Mouse (Mus musculus): ENCODE measurements around the gene Sox5. TPM values are rescaled to one million over a fixed set of nuclear protein-coding genes. Genes with fewer than 3 reads are reported as not detected.

Sox5 gene
- polyA plus RNA-seq, 1 experiment from 2014 or later = 25.5 TPM

DNA sequence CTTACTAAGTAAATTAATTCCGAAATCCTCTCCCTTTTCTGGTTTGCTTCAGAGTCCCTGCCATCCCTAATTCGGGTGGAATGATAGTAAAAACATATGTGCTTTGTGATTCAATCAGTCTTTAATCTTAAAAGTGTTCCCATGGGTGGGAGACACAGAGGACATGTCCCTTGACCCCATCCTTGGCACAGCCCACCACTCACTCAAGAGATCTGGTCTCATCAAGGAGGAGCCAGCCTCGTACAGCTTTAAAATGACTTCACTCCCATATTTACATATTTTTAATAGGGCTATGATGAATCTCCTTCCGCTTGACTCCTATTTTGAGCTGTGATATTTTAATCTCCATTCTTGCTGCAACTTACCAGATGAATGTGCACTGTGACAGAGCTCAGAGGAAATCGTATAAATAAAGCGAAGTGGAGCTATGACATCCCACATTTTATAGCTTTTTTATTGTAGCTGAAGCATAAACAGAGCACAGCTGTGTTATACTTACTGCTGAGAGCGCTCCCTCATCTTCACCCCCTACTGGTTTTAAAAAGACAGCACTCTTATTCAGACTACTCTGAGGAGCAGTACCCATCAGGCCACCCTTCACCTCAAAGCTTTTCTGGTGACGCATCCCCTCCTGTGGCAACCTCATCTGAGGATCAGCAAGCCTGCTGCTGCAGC is 185.1 kb downstream of the Sox5 start:
- Histone ChIP-seq H3K27ac (no peak overlapping the region), H3K36me3 (no peaks in the 10 kb centered on the region), H3K27me3 (replicated peaks) (no peaks in the 10 kb centered on the region), H3K4me3 (replicated peaks) (no peak overlapping the region), H3K9me3 (no peaks in the 10 kb centered on the region), H3K4me1 (peaks cover 8% of the 10 kb centered on the region), H3K4me2 (0 out of 2 replicates have a peak overlapping the region, but pooled peaks have one; percentile 21), H3K9ac (no peak overlapping the region)
- peak; percentile 76; the same call in 1 of the 2 replicates for ATAC-seq (ENCODE audit: insufficient read depth, low FRiP score, low read depth)
- WGBS = 43% methylated on average over 8 of the region's 8 CpGs

DNA sequence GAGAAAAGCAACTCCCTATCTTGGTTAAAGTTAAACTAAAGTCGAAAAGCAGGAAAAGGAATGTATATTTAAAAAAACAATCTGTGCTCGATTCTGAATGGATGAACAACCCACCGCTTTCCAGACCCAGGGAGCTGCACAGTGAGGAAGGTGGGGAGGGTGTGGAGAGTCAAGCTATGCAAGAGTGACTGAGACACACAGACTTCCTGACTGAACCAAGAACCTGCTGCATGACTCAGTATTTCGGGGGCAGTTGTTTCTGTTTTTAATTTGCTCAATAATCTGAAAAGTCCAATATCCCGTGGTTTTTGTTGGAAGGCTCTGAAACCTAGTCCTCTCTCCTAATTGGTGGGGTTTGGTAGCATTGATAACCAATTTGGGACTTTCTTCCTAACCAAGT is 196.9 kb downstream of the Sox5 start:
- H3K4me2 ChIP-seq = no peak overlapping the region; the same call in 1 of the 2 replicates
- peak overlapping the region; percentile 5; the same call in 1 of the 2 replicates for H3K27ac ChIP-seq
- no peaks in the 10 kb centered on the region for H3K4me1 ChIP-seq
- WGBS = 34% methylated on average over 5 of the region's 5 CpGs
- H3K9ac ChIP-seq = no peak overlapping the region
- no peak overlapping the region for H3K4me3 ChIP-seq (replicated peaks)
- no peaks in the 10 kb centered on the region for H3K27me3 ChIP-seq (replicated peaks)
- ATAC-seq (ENCODE audit: insufficient read depth, low FRiP score, low read depth) = peak; percentile 66; the same call in 1 of the 2 replicates
- no peaks in the 10 kb centered on the region for H3K9me3 ChIP-seq
- no peaks in the 10 kb centered on the region for H3K36me3 ChIP-seq

DNA sequence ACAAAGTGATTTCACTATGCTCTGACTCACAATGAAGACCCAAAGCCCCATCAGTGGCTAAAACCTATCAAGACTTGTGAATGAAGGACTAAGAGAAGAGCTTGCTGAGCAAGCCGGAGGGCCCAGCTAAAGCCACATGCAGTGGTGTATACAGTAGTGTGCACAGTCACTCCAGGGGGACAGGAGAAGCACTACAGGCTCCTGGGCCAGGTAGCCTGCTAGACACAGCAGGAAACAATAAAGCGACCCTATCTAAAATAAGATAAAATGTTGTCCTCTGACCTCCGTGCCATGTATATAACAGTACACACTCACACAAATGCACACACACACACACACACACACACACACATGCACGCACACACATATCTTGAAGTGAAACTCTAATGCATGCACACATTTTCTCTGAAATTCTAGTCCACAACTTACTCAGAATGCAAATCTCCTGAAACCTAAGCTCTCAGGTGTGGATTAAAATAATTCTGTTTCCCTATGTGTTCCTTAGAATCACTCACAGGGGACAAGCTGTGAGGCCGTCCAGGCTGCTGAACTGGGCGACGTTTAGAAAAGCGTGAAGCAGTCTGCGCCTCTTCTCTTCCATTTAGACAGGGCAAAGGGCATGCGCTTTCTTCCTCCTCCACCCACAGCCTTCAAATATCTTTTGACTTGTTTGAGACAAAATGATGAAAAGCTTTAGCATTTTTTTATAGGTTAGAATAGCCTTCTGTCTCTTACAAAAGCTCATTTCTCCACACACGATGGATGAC is 197.5 kb downstream of the Sox5 start:
- Histone ChIP-seq H3K4me1 (no peaks in the 10 kb centered on the region), H3K27ac (peak overlapping the region; percentile 5; the same call in 1 of the 2 replicates), H3K9me3 (no peaks in the 10 kb centered on the region), H3K9ac (no peak overlapping the region), H3K4me2 (no peak overlapping the region; the same call in 1 of the 2 replicates), H3K36me3 (no peaks in the 10 kb centered on the region), H3K4me3 (replicated peaks) (no peak overlapping the region), H3K27me3 (replicated peaks) (no peaks in the 10 kb centered on the region)
- WGBS = 41% methylated on average over 11 of the region's 11 CpGs
- no peak; the same call in 1 of the 2 replicates for ATAC-seq (ENCODE audit: insufficient read depth, low FRiP score, low read depth)

DNA sequence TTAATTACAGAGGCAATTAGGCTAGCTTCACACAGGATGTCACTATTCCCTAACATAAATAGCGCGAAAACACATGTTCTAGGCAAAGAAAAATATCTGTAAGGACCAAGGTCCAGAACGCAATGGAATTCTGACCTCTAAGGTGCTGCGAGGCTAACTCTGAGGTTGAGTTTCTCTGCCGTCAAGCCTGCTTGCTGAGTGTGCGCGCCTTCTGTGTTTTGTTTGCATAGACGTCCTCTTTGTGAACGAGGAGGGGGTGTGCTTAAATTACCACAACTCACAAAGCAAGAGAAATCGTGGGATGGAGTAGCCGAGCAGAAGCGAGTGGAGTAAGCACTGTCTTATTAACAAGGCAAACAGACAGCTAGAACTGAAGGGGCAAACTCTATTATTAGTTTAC is 202.5 kb downstream of the Sox5 start:
- 38% methylated on average over 12 of the region's 12 CpGs for WGBS
- H3K4me2 ChIP-seq = no peak overlapping the region
- H3K27ac ChIP-seq = no peak overlapping the region
- no peak for ATAC-seq (ENCODE audit: insufficient read depth, low FRiP score, low read depth)
- H3K27me3 ChIP-seq (replicated peaks) = no peaks in the 10 kb centered on the region
- no peak overlapping the region for H3K4me3 ChIP-seq (replicated peaks)
- H3K9ac ChIP-seq = no peak overlapping the region
- H3K4me1 ChIP-seq = no peaks in the 10 kb centered on the region
- H3K9me3 ChIP-seq = no peaks in the 10 kb centered on the region
- no peaks in the 10 kb centered on the region for H3K36me3 ChIP-seq

DNA sequence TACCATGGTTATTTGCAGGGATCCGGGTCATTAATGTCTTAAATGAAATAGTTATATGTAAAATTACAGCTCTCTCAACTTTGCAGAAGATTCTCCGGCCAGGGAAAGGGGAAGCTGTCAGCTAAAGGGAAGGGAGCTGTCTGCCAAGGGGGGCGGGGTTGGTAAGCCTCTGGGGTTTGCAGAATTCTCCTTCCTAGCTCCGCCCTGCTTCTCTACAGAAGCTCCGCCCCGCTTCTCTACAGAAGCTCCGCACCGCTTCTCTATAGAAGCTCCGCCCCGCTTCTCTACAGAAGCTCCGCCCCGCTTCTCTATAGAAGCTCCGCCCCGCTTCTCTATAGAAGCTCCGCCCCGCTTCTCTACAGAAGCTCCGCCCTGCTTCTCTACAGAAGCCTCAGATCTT is 210.9 kb downstream of the Sox5 start:
- Histone ChIP-seq H3K27me3 (replicated peaks) (no peaks in the 10 kb centered on the region), H3K4me3 (replicated peaks) (no peak overlapping the region), H3K27ac (no peak overlapping the region), H3K36me3 (no peaks in the 10 kb centered on the region), H3K4me1 (no peaks in the 10 kb centered on the region), H3K9me3 (no peaks in the 10 kb centered on the region), H3K9ac (no peak overlapping the region), H3K4me2 (no peak overlapping the region)
- 71% methylated on average over 17 of the region's 17 CpGs for WGBS
- no peak for ATAC-seq (ENCODE audit: insufficient read depth, low FRiP score, low read depth)

DNA sequence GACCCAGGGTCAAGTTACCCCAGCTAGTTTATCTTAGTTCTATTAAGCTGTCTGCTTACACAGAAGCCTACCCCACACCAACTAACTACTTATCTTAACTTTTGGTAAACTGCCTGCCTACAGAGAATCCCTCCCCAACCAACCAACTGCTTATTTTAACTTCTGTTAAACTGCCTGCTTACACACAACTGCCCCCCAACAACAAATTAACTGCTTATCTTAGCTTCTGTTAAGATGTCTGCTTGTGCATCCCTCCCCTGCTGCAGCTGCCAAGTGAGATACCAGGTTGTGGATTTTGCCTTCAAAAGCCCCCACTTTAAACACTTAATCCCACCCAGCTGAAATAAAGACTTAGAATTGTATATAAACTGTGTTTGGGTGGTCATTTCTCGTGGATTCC is 215.9 kb downstream of the Sox5 start:
- Histone ChIP-seq H3K4me2 (no peak overlapping the region), H3K36me3 (no peaks in the 10 kb centered on the region), H3K27ac (no peak overlapping the region), H3K4me1 (no peaks in the 10 kb centered on the region), H3K4me3 (replicated peaks) (no peak overlapping the region), H3K9me3 (no peaks in the 10 kb centered on the region), H3K9ac (no peak overlapping the region), H3K27me3 (replicated peaks) (no peaks in the 10 kb centered on the region)
- ATAC-seq (ENCODE audit: insufficient read depth, low FRiP score, low read depth) = no peak
- 69% methylated on average over 1 of the region's 1 CpGs for WGBS

DNA sequence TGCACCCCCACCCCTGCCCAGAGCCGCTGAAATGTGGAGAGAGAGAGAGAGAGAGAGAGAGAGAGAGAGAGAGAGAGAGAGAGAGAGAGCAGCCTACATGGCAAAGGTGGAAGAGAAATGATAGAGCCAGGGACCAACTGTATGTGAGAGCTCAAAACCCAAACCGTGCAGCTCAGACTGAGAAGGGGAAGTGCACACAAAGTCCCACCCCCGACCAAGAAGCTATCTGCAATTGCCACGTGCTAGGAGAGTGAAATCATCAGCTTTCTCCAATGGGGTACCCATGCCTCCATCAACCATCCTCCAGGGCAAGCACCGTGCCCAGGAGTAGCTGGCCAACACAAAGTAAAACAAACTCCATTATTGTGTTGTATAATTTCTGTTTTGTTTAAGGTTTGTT is 220.1 kb downstream of the Sox5 start:
- Histone ChIP-seq H3K4me1 (no peaks in the 10 kb centered on the region), H3K27ac (no peak overlapping the region), H3K4me3 (replicated peaks) (no peak overlapping the region), H3K9me3 (no peaks in the 10 kb centered on the region), H3K9ac (no peak overlapping the region), H3K36me3 (no peaks in the 10 kb centered on the region), H3K4me2 (no peak overlapping the region), H3K27me3 (replicated peaks) (no peaks in the 10 kb centered on the region)
- no peak for ATAC-seq (ENCODE audit: insufficient read depth, low FRiP score, low read depth)
- WGBS = 67% methylated on average over 5 of the region's 5 CpGs

DNA sequence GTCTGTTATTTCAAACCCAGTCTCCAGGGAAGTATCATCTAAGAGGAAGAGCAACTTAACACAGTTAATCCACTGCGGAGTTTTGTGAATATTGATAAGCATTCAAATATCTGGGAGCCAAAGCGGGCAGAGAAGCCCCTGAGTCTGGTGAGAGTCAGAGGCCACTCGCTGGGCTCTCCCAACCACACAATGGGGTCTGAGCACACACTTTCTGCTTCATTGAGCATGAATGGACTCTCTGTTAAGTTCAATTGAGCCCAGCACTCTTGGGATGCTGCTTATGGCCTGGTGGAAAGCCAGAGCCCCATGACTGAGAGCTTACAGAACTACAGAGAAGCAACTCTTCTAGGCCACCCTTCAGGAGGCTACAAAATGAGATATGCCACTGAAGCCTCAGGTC is 221.6 kb downstream of the Sox5 start:
- WGBS = 86% methylated on average over 3 of the region's 3 CpGs
- no peaks in the 10 kb centered on the region for H3K27me3 ChIP-seq (replicated peaks)

DNA sequence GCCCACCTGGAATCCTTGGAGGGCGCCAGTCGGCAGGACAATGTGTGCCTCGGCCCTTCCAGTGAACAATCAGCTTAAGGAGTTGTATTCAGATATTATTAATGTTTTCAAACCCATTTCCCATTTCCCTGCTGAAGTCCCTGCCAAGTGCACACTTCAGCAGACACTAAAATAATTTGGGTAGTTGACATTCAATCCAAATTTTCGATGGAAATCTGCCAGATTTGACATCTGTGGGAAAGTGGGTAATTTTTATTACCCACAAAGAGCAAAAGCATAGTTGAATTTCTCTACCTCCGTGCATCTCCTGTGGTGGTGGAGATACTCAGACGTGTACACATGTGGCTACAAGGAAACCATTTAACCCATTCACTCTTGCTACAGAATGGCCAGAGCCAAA is 228.3 kb downstream of the Sox5 start:
- 68% methylated on average over 6 of the region's 6 CpGs for WGBS

More for the DNA sequence above, 221.6 kb downstream of the Sox5 start:
- Histone ChIP-seq H3K4me3 (replicated peaks) (no peak overlapping the region), H3K4me2 (no peak overlapping the region), H3K27ac (no peak overlapping the region), H3K9ac (no peak overlapping the region), H3K9me3 (no peaks in the 10 kb centered on the region), H3K36me3 (no peaks in the 10 kb centered on the region), H3K4me1 (no peaks in the 10 kb centered on the region)
- no peak for ATAC-seq (ENCODE audit: insufficient read depth, low FRiP score, low read depth)

DNA sequence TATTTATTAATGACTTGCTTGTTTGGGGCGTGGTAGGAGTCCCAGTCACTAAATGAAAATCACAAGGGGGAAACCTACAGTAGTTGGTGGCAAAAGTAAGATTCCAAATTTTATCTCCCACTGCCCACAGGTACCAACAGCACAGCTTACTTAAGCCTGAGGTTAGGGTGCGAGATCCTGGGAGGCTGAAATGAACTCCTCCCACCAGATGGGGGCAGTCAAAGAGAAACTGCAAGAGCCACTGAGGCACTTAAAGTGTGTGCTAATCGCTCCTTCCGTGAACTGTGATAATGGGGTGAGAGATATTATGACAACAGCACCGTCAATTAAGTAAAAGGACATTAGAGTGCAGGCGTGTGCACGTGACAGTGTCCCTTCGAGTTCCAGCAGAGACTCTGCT is 232.8 kb downstream of the Sox5 start:
- no peaks in the 10 kb centered on the region for H3K4me1 ChIP-seq
- no peak for ATAC-seq (ENCODE audit: insufficient read depth, low FRiP score, low read depth)
- no peak overlapping the region for H3K4me3 ChIP-seq (replicated peaks)
- H3K27ac ChIP-seq = no peak overlapping the region
- H3K9ac ChIP-seq = no peak overlapping the region
- no peaks in the 10 kb centered on the region for H3K27me3 ChIP-seq (replicated peaks)
- H3K9me3 ChIP-seq = no peaks in the 10 kb centered on the region
- no peaks in the 10 kb centered on the region for H3K36me3 ChIP-seq
- WGBS = 92% methylated on average over 8 of the region's 8 CpGs
- H3K4me2 ChIP-seq = no peak overlapping the region

More for the DNA sequence above, 228.3 kb downstream of the Sox5 start:
- H3K4me1 ChIP-seq = no peaks in the 10 kb centered on the region
- no peaks in the 10 kb centered on the region for H3K9me3 ChIP-seq
- no peak overlapping the region for H3K27ac ChIP-seq
- no peak overlapping the region for H3K4me2 ChIP-seq
- ATAC-seq (ENCODE audit: insufficient read depth, low FRiP score, low read depth) = no peak
- H3K36me3 ChIP-seq = no peaks in the 10 kb centered on the region
- no peak overlapping the region for H3K4me3 ChIP-seq (replicated peaks)
- no peaks in the 10 kb centered on the region for H3K27me3 ChIP-seq (replicated peaks)
- no peak overlapping the region for H3K9ac ChIP-seq

DNA sequence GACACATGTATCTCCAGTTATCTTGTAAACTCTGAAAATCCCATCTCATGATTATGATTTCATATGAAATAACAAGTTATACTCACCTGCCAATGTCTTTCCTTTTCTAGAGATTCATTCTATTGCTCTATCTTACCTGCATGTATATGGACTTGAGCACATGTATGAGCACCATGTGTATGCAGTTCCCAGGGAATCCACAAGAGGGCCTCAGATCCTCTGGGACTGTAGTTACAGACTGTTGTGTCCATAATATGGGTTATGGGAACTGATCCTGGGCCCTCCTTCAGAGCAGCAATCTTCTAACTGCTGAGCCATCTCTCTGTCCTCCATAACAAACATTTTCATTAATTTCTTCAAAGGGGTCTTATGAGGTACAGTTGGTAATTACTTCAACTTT is 234.6 kb downstream of the Sox5 start:
- Histone ChIP-seq H3K36me3 (no peaks in the 10 kb centered on the region), H3K4me2 (no peak overlapping the region), H3K9ac (no peak overlapping the region), H3K27ac (no peak overlapping the region), H3K9me3 (no peaks in the 10 kb centered on the region), H3K4me1 (no peaks in the 10 kb centered on the region), H3K4me3 (replicated peaks) (no peak overlapping the region), H3K27me3 (replicated peaks) (no peaks in the 10 kb centered on the region)
- no peak for ATAC-seq (ENCODE audit: insufficient read depth, low FRiP score, low read depth)

DNA sequence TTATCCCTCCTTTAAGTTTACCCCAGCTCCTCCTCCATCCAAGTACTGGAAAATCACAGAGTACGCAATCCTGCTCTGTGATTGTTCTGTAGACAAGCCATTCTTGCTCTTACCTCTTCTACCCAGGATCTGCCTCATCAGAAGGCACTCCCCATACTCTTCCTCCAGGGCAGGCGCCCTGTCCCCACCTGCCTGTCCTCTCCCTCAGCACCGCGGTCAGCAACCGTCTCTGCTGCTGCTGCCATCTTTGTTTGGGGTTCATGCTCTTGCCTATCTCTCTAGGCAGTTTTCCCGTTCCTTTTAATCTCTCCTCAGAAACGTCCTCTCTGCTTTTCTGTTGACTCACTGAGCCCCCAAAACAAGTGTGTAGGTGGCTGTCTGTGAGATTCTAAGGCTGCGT is 236.2 kb downstream of the Sox5 start:
- Histone ChIP-seq H3K9me3 (no peaks in the 10 kb centered on the region), H3K27ac (no peak overlapping the region), H3K9ac (no peak overlapping the region), H3K4me3 (replicated peaks) (no peak overlapping the region), H3K27me3 (replicated peaks) (no peaks in the 10 kb centered on the region), H3K4me2 (no peak overlapping the region), H3K36me3 (no peaks in the 10 kb centered on the region), H3K4me1 (no peaks in the 10 kb centered on the region)
- 95% methylated on average over 8 of the region's 8 CpGs for WGBS
- no peak for ATAC-seq (ENCODE audit: insufficient read depth, low FRiP score, low read depth)

All from stomach, embryonic 15.5 days (tissue).